Mouse (Mus musculus) heart, postnatal 0 days (tissue): Measurements from ENCODE around the gene Cchcr1.

ENCODE experiments used
- CTCF ChIP-seq: IDR thresholded peaks from 2 replicates; pipeline ENCODE4 v1.5.1; 2016; ENCODE audit warnings: antibody characterized with exemption, control low read depth, low read depth
- EP300 ChIP-seq: IDR thresholded peaks from 2 replicates; pipeline ENCODE4 v1.6.1; 2016; ENCODE audit warnings: antibody characterized with exemption, low read depth

DNA sequence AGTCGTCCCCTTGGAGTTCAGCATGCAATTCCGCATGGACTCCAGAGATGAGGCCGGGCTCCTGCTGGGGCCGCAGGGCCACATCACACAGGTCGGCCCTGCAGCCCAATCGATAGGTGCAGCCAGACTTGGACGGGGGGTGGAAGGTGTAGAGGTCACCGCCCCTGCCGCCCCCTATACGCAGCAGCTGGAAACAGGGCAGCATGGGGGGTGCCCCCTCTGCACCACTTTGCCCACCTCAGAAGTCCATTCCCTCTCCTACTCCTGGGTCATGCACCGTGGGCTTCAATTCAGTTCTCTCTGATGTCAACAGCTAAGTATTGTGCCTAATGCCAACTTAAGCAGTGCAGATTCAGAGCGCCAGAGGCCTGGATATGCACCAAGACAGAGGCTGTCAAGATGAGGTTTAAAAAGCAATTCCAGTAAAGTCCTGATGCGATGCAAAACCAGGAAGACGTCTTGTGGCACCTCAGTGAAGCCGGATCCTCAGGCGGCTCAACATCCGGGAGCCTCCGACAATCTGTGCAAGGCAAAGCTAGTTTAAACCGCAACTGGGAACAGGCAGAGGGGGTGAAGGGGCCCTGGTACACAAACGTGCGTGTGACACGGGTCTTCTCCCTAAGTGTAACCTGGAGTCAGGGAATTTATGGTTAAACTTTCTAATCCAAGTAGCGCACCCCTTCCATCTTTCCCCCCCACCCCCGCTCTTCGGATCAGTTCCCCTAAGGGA lies 824 bp upstream of the Cchcr1 start:
- TF ChIP-seq CTCF (no peak), EP300 (no peak)
